Mouse (Mus musculus) hindbrain, embryonic 11.5 days (tissue): ENCODE data around the gene Gtsf1l. TPM values are rescaled to one million over a fixed set of nuclear protein-coding genes. Genes with fewer than 3 reads are reported as not detected.

Experiments used
- ATAC-seq: fragments of 200-750 bp; cut with Nextera tagmentation; 2 replicates; pipeline ENCODE4 v1.8.0; 2017; ENCODE audit warnings: mild to moderate bottlenecking, moderate TSS enrichment, moderate library complexity; ENCODE audit not compliant: low FRiP score
- DNase-seq: peaks from one replicate; pipeline ENCODE4 v3.0.0-alpha.2; 2015; ENCODE audit warnings: low spot score
- H3K27ac ChIP-seq: fragments of 300-500 bp; sonication (generic); 2 replicates; pipeline ENCODE4 v1.5.1; 2014; ENCODE audit warnings: mild to moderate bottlenecking, low read depth, low read length
- H3K27me3 ChIP-seq: fragments of 300-500 bp; sonication (generic); 2 replicates; pipeline ENCODE4 v1.6.1; 2014; ENCODE audit warnings: mild to moderate bottlenecking, low read length, moderate library complexity, mixed read lengths; ENCODE audit not compliant: control insufficient read depth, insufficient read depth
- H3K36me3 ChIP-seq: fragments of 300-500 bp; sonication (generic); 2 replicates; pipeline ENCODE4 v1.6.1; 2014; ENCODE audit warnings: mild to moderate bottlenecking, low read length, moderate library complexity, mixed read lengths; ENCODE audit not compliant: control insufficient read depth, insufficient read depth
- H3K4me1 ChIP-seq: fragments of 300-500 bp; sonication (generic); replicated peaks from 2 replicates; pipeline ENCODE4 v1.6.1; 2014; ENCODE audit warnings: low read length, mixed read lengths; ENCODE audit not compliant: control insufficient read depth, insufficient read depth
- H3K4me2 ChIP-seq: fragments of 300-500 bp; sonication (generic); replicated peaks from 2 replicates; pipeline ENCODE4 v1.6.1; 2014; ENCODE audit warnings: mild to moderate bottlenecking, low read depth, low read length
- H3K4me3 ChIP-seq: fragments of 300-500 bp; sonication (generic); 2 replicates; pipeline ENCODE4 v1.5.1; 2014; ENCODE audit warnings: low read depth, low read length
- H3K9ac ChIP-seq: fragments of 300-500 bp; sonication (generic); 2 replicates; pipeline ENCODE4 v1.6.1; 2014; ENCODE audit warnings: low read depth, low read length
- H3K9me3 ChIP-seq: fragments of 300-500 bp; sonication (generic); 2 replicates; pipeline ENCODE4 v1.6.1; 2016; ENCODE audit warnings: low read length; ENCODE audit not compliant: control insufficient read depth
- WGBS: fragments of 180-500 bp; shearing (Covaris S2); extraction: QIAGEN DNeasy Blood & Tissue Kit; methylation state at CpG from one replicate; pipeline ENCODE4 v1.1.7; 2014; 5-methylcytosine and 5-hydroxymethylcytosine counted together
- polyA plus RNA-seq: library from polyadenylated mRNA; unstranded; fragments of >200 nt; fragmentation: Nextera tagmentation; extraction: Ambion mirVana; gene quantifications from 2 replicates; pipeline ENCODE4 v1.2.1, GENCODE M21; 2014

The Gtsf1l gene
- polyA plus RNA-seq, 1 experiment from 2014 or later = 0.28 TPM

DNA sequence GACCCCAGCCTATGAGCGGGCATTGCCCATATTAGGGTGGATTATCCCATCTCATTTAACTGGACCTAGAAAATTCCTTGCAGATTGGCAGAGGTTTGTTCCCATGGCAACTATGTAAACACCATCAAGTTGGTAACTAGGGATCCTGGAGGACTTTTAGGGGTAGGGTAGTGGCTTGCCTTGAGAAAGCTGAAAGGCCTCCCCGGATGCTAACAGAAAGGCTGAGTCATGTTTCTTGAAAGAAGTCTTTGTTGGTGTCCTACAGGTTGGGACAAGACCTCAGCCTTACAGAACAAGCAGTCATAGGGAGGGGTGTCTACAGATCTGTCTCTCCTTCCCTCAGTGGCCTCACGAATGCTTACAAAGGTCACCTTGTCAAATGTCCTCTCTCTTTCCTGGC, 12.4 kb downstream of the Gtsf1l start:
- H3K9ac ChIP-seq = no peak overlapping the region
- no peaks in the 10 kb centered on the region for H3K36me3 ChIP-seq
- no peak overlapping the region for H3K4me2 ChIP-seq
- no peaks in the 10 kb centered on the region for H3K9me3 ChIP-seq
- H3K27me3 ChIP-seq = no peaks in the 10 kb centered on the region
- ATAC-seq = no peak
- no peak overlapping the region for H3K27ac ChIP-seq
- WGBS = 88% methylated on average over 3 of the region's 3 CpGs
- H3K4me3 ChIP-seq = no peak overlapping the region
- no peaks in the 10 kb centered on the region for H3K4me1 ChIP-seq
- no peak for DNase-seq

GRCm38 (mm10) chr2:163074808-163075207, 12.8 kb downstream of the Gtsf1l start:
- H3K36me3 ChIP-seq = no peaks in the 10 kb centered on the region
- no peak overlapping the region for H3K27ac ChIP-seq
- 94% methylated on average over 12 of the region's 12 CpGs for WGBS
- H3K9ac ChIP-seq = no peak overlapping the region
- DNase-seq (no peak), ATAC-seq (no peak)
- no peak overlapping the region for H3K4me3 ChIP-seq
- H3K9me3 ChIP-seq = no peaks in the 10 kb centered on the region
- no peaks in the 10 kb centered on the region for H3K4me1 ChIP-seq
- no peaks in the 10 kb centered on the region for H3K27me3 ChIP-seq
- H3K4me2 ChIP-seq = no peak overlapping the region

- ATAC-seq (no peak), DNase-seq (no peak)
- no peak overlapping the region for H3K4me2 ChIP-seq
- H3K4me3 ChIP-seq = no peak overlapping the region
- no peak overlapping the region for H3K27ac ChIP-seq
- 88% methylated on average over 7 of the region's 7 CpGs for WGBS
- no peak overlapping the region for H3K9ac ChIP-seq
- H3K36me3 ChIP-seq = no peaks in the 10 kb centered on the region
- no peaks in the 10 kb centered on the region for H3K9me3 ChIP-seq
- no peaks in the 10 kb centered on the region for H3K4me1 ChIP-seq
- no peaks in the 10 kb centered on the region for H3K27me3 ChIP-seq
Measured at GRCm38 (mm10) chr2:163074006-163074405, 13.6 kb downstream of the Gtsf1l start.

- Histone ChIP-seq H3K36me3 (no peaks in the 10 kb centered on the region), H3K27me3 (no peaks in the 10 kb centered on the region), H3K4me3 (no peak overlapping the region), H3K4me1 (no peaks in the 10 kb centered on the region), H3K9ac (no peak overlapping the region), H3K4me2 (no peak overlapping the region), H3K27ac (no peak overlapping the region), H3K9me3 (no peaks in the 10 kb centered on the region)
- 93% methylated on average over 9 of the region's 9 CpGs for WGBS
- DNase-seq (no peak), ATAC-seq (no peak)
Measured at GRCm38 (mm10) chr2:163073023-163073757, 14.5 kb downstream of the Gtsf1l start.

- Histone ChIP-seq H3K27me3 (no peaks in the 10 kb centered on the region), H3K9ac (no peak overlapping the region), H3K4me1 (no peaks in the 10 kb centered on the region), H3K36me3 (no peaks in the 10 kb centered on the region), H3K27ac (no peak overlapping the region), H3K9me3 (no peaks in the 10 kb centered on the region), H3K4me2 (no peak overlapping the region), H3K4me3 (no peak overlapping the region)
- no peak for ATAC-seq
- 90% methylated on average over 3 of the region's 3 CpGs for WGBS
- no peak for DNase-seq
Measured at GRCm38 (mm10) chr2:163071590-163071989, 16.1 kb downstream of the Gtsf1l start.

GRCm38 (mm10) chr2:163070213-163070612, 17.4 kb downstream of the Gtsf1l start:
- ATAC-seq = no peak
- H3K4me1 ChIP-seq = no peaks in the 10 kb centered on the region
- H3K27ac ChIP-seq = no peak overlapping the region
- H3K36me3 ChIP-seq = no peaks in the 10 kb centered on the region
- WGBS = 93% methylated on average over 3 of the region's 3 CpGs
- no peak for DNase-seq
- H3K9ac ChIP-seq = no peak overlapping the region
- H3K4me2 ChIP-seq = no peak overlapping the region
- no peaks in the 10 kb centered on the region for H3K9me3 ChIP-seq
- no peaks in the 10 kb centered on the region for H3K27me3 ChIP-seq
- no peak overlapping the region for H3K4me3 ChIP-seq

DNA sequence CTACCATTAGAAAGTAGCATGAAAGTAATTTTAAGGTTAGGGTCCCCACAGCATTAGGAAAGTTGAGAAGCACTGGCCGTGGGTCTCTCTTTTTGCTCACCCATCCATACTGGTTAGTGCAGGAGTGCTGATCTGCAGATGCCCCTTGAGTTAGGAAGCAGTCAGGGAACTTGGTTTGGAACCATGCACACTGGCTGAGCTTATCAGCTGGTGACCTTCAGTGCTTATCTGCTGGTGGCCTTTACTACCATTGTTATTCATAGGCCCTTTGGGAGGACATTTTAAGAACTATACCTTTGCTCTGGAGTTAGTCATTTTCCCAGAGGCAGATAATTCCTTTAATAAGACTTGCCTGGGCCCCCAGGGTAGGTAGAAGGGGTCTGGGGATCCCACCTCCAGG, 20.4 kb downstream of the Gtsf1l start:
- WGBS = 96% methylated on average over 1 of the region's 1 CpGs
- Histone ChIP-seq H3K4me1 (no peaks in the 10 kb centered on the region), H3K36me3 (no peaks in the 10 kb centered on the region), H3K4me3 (no peak overlapping the region), H3K27me3 (no peaks in the 10 kb centered on the region), H3K9ac (no peak overlapping the region), H3K9me3 (no peaks in the 10 kb centered on the region), H3K4me2 (no peak overlapping the region), H3K27ac (no peak overlapping the region)
- DNase-seq (no peak), ATAC-seq (no peak)

DNA sequence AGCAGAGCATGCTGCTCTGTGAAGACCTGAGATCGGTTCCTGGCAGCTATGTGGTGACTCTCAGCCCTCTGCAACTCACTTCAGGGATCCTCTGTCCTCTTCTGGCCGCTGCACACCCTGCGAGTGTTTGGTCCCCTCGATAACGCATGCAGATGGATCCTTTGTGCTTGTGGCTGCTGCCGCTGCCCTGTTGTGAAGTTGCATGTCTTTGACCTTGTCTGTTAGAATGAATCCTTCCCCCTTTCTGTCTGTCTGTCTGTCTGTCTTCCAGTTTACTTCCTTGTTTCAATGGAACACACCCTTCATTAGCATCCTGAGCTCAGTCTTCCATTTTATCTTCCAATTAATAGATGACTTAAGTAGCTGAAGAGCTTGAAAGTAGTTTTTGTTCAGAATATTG, 21.3 kb downstream of the Gtsf1l start:
- Histone ChIP-seq H3K9ac (no peak overlapping the region), H3K9me3 (no peaks in the 10 kb centered on the region), H3K36me3 (no peaks in the 10 kb centered on the region), H3K4me1 (no peaks in the 10 kb centered on the region), H3K4me2 (no peak overlapping the region), H3K27ac (no peak overlapping the region), H3K27me3 (no peaks in the 10 kb centered on the region), H3K4me3 (no peak overlapping the region)
- ATAC-seq (no peak), DNase-seq (no peak)
- WGBS = 88% methylated on average over 6 of the region's 6 CpGs

DNA sequence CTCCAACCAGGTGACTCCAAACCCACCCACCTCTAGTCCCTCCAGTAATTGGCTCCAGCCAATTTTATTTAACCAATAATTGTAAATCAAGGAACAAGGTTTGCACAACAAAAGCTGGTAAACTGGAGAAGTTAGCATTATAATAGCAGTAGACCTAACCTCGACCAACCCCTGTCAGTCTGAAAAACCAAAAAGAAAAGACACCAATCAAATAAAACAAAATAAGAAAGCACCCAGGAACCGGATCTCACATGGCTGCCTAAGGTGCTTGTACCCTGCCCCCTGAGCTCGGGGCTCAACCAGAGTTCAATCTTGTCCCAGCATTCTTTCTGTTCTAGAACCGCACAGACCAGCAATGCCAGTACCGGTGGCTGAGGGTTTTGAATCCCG, 25.5 kb downstream of the Gtsf1l start:
- Histone ChIP-seq H3K4me1 (no peaks in the 10 kb centered on the region), H3K9me3 (no peaks in the 10 kb centered on the region), H3K4me3 (no peak overlapping the region), H3K9ac (no peak overlapping the region), H3K27me3 (no peaks in the 10 kb centered on the region), H3K4me2 (no peak overlapping the region), H3K27ac (no peak overlapping the region), H3K36me3 (no peaks in the 10 kb centered on the region)
- no peak for ATAC-seq
- no peak for DNase-seq
- WGBS = 73% methylated on average over 6 of the region's 6 CpGs
